Mouse (Mus musculus) kidney, postnatal 4 days (tissue): ENCODE measurements at regions not wholly inside any gene's neighbourhood (a gene's known extent, or its start where the extent isn't known, plus 50 kb on each side); places are given as distances from the start of the nearest gene placed in this dataset.
"Not testable (repeated sequence)": the region's sequence is repeated elsewhere in the genome, so short reads cannot be mapped to it uniquely, and the experiment has no call there.

ENCODE experiments used
- DNase-seq, 2 experiments: peaks; one replicate each; pipeline ENCODE4 v3.0.0; 2021; ENCODE audit warnings: mixed read lengths in 2 of 2

GRCm38 (mm10) chr9:27453476-27453875, 56.9 kb downstream of the Spata19 start:
- DNase-seq: peak; percentile 19 to 22

- DNase-seq: no peak
Measured at GRCm38 (mm10) chr9:27453924-27454652, 57.5 kb downstream of the Spata19 start.

- no peak for DNase-seq
Measured at GRCm38 (mm10) chr9:27458335-27459040, 61.9 kb downstream of the Spata19 start.

- DNase-seq: no peak
Measured at GRCm38 (mm10) chr9:27461029-27461428, 64.4 kb downstream of the Spata19 start.

- no peak for DNase-seq
Measured at GRCm38 (mm10) chr9:27464006-27464405, 67.4 kb downstream of the Spata19 start.

- no peak for DNase-seq
Measured at GRCm38 (mm10) chr9:27475468-27475867, 78.9 kb downstream of the Spata19 start.

- DNase-seq: no peak
Measured at GRCm38 (mm10) chr9:27476636-27477035, 80.0 kb downstream of the Spata19 start.

GRCm38 (mm10) chr9:27477079-27477687, 80.6 kb downstream of the Spata19 start:
- no peak for DNase-seq

- no peak for DNase-seq
Measured at GRCm38 (mm10) chr9:27478346-27478745, 81.7 kb downstream of the Spata19 start.

- no peak for DNase-seq
Measured at GRCm38 (mm10) chr9:27501816-27502215, 105.2 kb downstream of the Spata19 start.

GRCm38 (mm10) chr9:27509157-27509556, 112.6 kb downstream of the Spata19 start:
- DNase-seq: no peak

- no peak for DNase-seq
Measured at GRCm38 (mm10) chr9:27509711-27510110, 113.1 kb downstream of the Spata19 start.

GRCm38 (mm10) chr9:27511161-27511560, 114.6 kb downstream of the Spata19 start:
- no peak for DNase-seq

- DNase-seq: no peak
Measured at GRCm38 (mm10) chr9:27515427-27516110, 119.0 kb downstream of the Spata19 start.

- no peak for DNase-seq
Measured at GRCm38 (mm10) chr9:27518031-27518430, 121.4 kb downstream of the Spata19 start.

GRCm38 (mm10) chr9:27519711-27520110, 123.1 kb downstream of the Spata19 start:
- DNase-seq: no peak

GRCm38 (mm10) chr9:27521181-27521580, 124.6 kb downstream of the Spata19 start:
- peak in 1 of 2 experiments; percentile 6 for DNase-seq

GRCm38 (mm10) chr9:27526681-27527080, 130.1 kb downstream of the Spata19 start:
- DNase-seq: no peak

- DNase-seq: peak in 1 of 2 experiments; percentile 3
Measured at GRCm38 (mm10) chr9:27538480-27538879, 141.9 kb downstream of the Spata19 start.

GRCm38 (mm10) chr9:27541585-27542151, 145.1 kb downstream of the Spata19 start:
- DNase-seq: no peak

- DNase-seq: not testable (repeated sequence)
Measured at GRCm38 (mm10) chr9:27554697-27555096, 158.1 kb downstream of the Spata19 start.

- DNase-seq: no peak
Measured at GRCm38 (mm10) chr9:27556315-27557225, 160.0 kb downstream of the Spata19 start.
